Mouse (Mus musculus): ENCODE data around the gene Tfrc. TPM values are rescaled to one million over a fixed set of nuclear protein-coding genes. Genes with fewer than 3 reads are reported as not detected.
A peak's percentile ranks its signal among the peaks of the same experiment; 100 is the strongest.

Gene Tfrc
- polyA plus RNA-seq, 1 experiment from 2014 or later: 32.7 TPM

- Histone ChIP-seq H3K4me3 (peak overlapping the region; percentile 39), H3K36me3 (peaks cover 9% of the 10 kb centered on the region; the same call in 1 of the 2 replicates), H3K27ac (replicated peaks) (peak overlapping the region; percentile 85), H3K4me1 (peaks cover 98% of the 10 kb centered on the region), H3K4me2 (peak overlapping the region; percentile 63), H3K27me3 (replicated peaks) (no peaks in the 10 kb centered on the region; the same call in 1 of the 2 replicates), H3K9ac (peak overlapping the region; percentile 79), H3K9me3 (no peaks in the 10 kb centered on the region)
- no peak for ATAC-seq (ENCODE audit: extremely low read depth, insufficient number of reproducible peaks, low FRiP score, low TSS enrichment)
- 44% methylated on average over 10 of the region's 10 CpGs for WGBS
Observed at GRCm38 (mm10) chr16:32661493-32661921, 52.8 kb downstream of the Tfrc start.

DNA sequence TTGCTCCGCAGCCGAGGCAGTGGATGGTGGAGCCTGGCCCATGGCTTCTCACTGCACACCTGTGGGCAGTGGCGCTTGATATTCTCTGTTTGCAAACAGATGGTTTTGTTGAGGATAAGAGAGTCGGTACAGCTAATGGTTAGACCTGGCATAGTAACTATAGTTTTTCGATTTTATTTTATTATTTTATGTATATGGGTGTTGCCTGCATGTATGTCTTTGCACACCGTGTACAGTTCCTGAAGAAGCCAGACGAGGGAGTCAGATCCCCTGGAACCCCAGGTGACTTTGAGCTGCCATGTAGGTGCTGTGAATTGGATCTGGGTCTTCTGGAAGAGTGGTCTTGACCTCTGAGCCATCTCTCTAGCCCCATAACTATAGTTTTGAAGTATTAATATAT is 53.7 kb downstream of the Tfrc start:
- Histone ChIP-seq H3K4me3 (peak overlapping the region; percentile 39), H3K9ac (peak overlapping the region; percentile 79), H3K4me1 (peaks cover 98% of the 10 kb centered on the region), H3K36me3 (peaks cover 9% of the 10 kb centered on the region; the same call in 1 of the 2 replicates), H3K27me3 (replicated peaks) (no peaks in the 10 kb centered on the region; the same call in 1 of the 2 replicates), H3K4me2 (peak overlapping the region; percentile 63), H3K27ac (replicated peaks) (peak overlapping the region; percentile 85; the same call in 1 of the 2 replicates), H3K9me3 (no peaks in the 10 kb centered on the region)
- ATAC-seq (ENCODE audit: extremely low read depth, insufficient number of reproducible peaks, low FRiP score, low TSS enrichment): no peak
- WGBS: 85% methylated on average over 7 of the region's 7 CpGs

DNA sequence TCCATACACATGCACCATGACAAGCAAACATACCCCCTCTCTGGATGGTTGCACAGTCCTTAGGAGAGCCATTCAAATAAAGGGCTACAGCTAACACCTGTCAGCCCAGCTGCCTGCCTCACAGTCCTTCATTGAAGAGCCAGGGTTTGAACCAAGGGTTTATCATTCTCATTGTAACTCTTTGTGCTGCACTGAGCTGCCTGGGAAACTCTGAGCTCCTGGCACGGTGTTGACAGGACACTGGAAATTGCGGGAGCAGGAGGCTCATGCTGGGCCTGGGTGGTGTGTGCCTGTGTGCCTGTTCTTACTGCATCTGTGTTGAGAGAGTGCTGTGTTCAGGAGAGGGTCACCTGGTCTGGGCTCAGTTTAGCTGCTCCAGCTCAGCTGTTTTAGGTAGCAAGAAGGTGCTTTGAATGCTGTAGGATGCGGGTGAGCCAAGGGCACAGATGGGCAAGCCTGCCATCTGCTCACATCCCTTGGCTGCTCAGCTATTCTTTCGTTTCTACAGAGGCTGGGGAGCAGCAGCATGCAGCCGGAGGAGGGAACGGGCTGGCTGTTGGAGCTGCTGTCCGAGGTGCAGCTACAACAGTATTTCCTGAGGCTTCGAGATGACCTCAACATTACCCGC is 54.6 kb downstream of the Tfrc start:
- no peak overlapping the region for H3K27ac ChIP-seq (replicated peaks)
- no peaks in the 10 kb centered on the region for H3K9me3 ChIP-seq
- peaks cover 98% of the 10 kb centered on the region for H3K4me1 ChIP-seq
- H3K4me3 ChIP-seq: no peak overlapping the region
- H3K4me2 ChIP-seq: no peak overlapping the region
- WGBS: 63% methylated on average over 9 of the region's 9 CpGs
- H3K36me3 ChIP-seq: peaks cover 9% of the 10 kb centered on the region; the same call in 1 of the 2 replicates
- H3K27me3 ChIP-seq (replicated peaks): no peaks in the 10 kb centered on the region; the same call in 1 of the 2 replicates
- ATAC-seq (ENCODE audit: extremely low read depth, insufficient number of reproducible peaks, low FRiP score, low TSS enrichment): no peak
- no peak overlapping the region for H3K9ac ChIP-seq

DNA sequence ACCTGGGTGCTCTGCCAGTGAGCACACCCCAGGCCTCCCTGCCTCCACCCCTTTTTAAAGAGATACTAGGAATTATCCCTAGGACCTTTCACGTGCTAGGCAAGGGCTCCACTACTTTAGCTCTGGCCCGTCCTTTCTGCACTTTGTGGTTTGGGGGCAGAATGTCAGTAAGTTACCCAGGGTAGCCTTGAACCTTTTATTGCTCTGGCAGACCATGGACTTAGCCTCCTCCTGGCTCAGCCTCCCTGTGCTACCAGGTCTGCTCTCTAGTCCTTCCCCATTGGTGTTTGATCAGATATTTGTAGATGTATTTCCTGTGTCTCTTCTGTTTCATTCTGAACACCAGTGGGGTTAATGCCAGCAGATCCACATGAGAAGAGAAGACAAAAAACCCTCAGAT is 55.5 kb downstream of the Tfrc start:
- H3K9me3 ChIP-seq: no peaks in the 10 kb centered on the region
- H3K9ac ChIP-seq: no peak overlapping the region
- H3K4me1 ChIP-seq: peaks cover 98% of the 10 kb centered on the region
- peaks cover 12% of the 10 kb centered on the region for H3K36me3 ChIP-seq
- H3K4me2 ChIP-seq: no peak overlapping the region
- no peak overlapping the region for H3K4me3 ChIP-seq
- no peak for ATAC-seq (ENCODE audit: extremely low read depth, insufficient number of reproducible peaks, low FRiP score, low TSS enrichment)
- no peaks in the 10 kb centered on the region; the same call in 1 of the 2 replicates for H3K27me3 ChIP-seq (replicated peaks)
- H3K27ac ChIP-seq (replicated peaks): no peak overlapping the region
- 88% methylated on average over 2 of the region's 2 CpGs for WGBS

DNA sequence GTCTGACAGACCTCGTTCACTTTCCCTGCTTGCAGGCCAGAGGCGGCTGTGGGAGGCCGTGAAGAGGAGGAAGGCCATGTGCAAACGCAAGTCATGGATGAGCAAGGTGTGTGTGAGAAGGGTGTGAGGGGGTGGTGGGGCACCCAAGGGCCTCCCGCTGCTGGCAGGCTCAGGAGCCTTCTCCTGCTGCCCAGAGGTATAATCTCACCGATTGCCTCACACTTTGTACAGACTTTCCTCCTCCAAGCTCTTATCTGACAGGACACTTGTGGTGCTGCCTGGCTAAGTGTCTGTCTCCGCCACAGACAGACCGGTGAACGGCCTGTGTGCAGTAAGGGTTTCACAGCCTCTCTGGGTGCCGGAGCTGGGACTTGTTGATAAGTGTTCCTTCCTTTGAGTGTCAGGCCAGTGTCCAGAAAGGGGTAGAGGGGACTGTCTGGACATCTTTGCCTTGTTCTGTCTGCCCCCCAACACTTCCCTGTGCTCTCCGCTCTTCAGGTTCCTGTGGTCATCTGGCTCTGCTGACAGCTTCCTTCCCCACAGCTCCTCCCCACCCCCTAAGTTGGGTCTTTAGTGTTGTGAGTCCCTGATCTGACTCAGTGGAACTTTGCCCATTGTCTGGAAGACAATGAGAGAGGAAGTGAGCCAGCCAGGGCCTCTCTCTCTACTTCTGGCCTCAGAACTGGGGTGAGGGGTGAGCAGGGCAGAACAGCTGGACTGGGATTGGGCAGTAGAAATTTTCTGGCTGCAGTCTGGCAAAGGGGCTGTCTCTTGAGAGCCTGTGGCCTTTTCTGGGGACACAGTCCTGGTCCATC is 57.3 kb downstream of the Tfrc start:
- H3K4me2 ChIP-seq: peak overlapping the region; percentile 46
- H3K36me3 ChIP-seq: peaks cover 28% of the 10 kb centered on the region
- 8% methylated on average over 11 of the region's 11 CpGs for WGBS
- H3K4me3 ChIP-seq: no peak overlapping the region
- ATAC-seq (ENCODE audit: extremely low read depth, insufficient number of reproducible peaks, low FRiP score, low TSS enrichment): peak; percentile 15; the same call in 1 of the 2 replicates
- H3K27me3 ChIP-seq (replicated peaks): no peaks in the 10 kb centered on the region; the same call in 1 of the 2 replicates
- peak overlapping the region; percentile 84 for H3K27ac ChIP-seq (replicated peaks)
- H3K4me1 ChIP-seq: peaks cover 98% of the 10 kb centered on the region
- peak overlapping the region; percentile 61 for H3K9ac ChIP-seq
- H3K9me3 ChIP-seq: no peaks in the 10 kb centered on the region

- H3K27ac ChIP-seq (replicated peaks): peak overlapping the region; percentile 84
- H3K4me3 ChIP-seq: no peak overlapping the region
- no peak for ATAC-seq (ENCODE audit: extremely low read depth, insufficient number of reproducible peaks, low FRiP score, low TSS enrichment)
- H3K27me3 ChIP-seq (replicated peaks): no peaks in the 10 kb centered on the region; the same call in 1 of the 2 replicates
- peaks cover 37% of the 10 kb centered on the region for H3K36me3 ChIP-seq
- no peaks in the 10 kb centered on the region for H3K9me3 ChIP-seq
- H3K4me1 ChIP-seq: peaks cover 98% of the 10 kb centered on the region
- peak overlapping the region; percentile 61 for H3K9ac ChIP-seq
- 67% methylated on average over 9 of the region's 9 CpGs for WGBS
- H3K4me2 ChIP-seq: peak overlapping the region; percentile 46
Observed at GRCm38 (mm10) chr16:32666671-32667551, 58.2 kb downstream of the Tfrc start.

DNA sequence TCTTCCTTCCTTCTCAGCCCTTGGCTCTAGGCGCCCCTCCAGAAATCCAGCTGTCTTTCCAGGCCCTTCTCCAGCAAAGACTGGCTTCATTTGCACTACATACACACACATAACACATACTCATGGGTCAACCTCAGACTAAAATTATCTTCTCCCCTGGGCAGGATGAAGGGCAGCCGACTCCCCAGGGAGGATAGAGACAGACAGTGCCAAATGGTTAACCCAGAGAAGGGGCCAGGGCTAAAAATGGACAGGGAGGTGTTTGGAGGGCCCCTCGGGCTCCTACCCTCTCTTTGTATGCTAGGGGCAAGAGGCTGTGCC is 58.8 kb downstream of the Tfrc start:
- Histone ChIP-seq H3K27me3 (replicated peaks) (no peaks in the 10 kb centered on the region; the same call in 1 of the 2 replicates), H3K27ac (replicated peaks) (0 out of 2 replicates have a peak overlapping the region, but pooled peaks have one; percentile 84), H3K4me1 (peaks cover 97% of the 10 kb centered on the region), H3K4me2 (peak overlapping the region; percentile 3; the same call in 1 of the 2 replicates), H3K9ac (0 out of 2 replicates have a peak overlapping the region, but pooled peaks have one; percentile 25), H3K9me3 (no peaks in the 10 kb centered on the region), H3K36me3 (peaks cover 43% of the 10 kb centered on the region), H3K4me3 (no peak overlapping the region)
- WGBS: 55% methylated on average over 3 of the region's 3 CpGs
- no peak for ATAC-seq (ENCODE audit: extremely low read depth, insufficient number of reproducible peaks, low FRiP score, low TSS enrichment)

DNA sequence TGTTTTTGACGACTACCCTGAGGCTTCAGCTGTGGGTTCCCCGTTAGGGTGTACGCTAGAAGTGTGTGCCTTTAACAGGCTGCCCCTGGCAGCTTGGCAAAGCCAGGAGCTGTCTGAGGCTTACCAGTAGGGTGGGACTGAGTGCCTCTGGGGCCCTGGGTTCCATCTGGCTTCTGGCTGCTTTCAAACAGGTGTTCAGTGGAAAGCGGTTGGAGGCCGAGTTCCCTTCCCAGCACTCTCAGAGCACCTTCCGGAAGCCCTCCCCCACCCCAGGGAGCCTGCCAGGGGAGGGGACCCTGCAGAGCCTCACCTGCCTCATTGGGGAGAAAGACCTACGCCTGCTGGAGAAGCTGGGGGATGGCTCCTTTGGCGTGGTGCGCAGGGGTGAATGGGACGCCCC is 59.3 kb downstream of the Tfrc start:
- Histone ChIP-seq H3K9me3 (no peaks in the 10 kb centered on the region), H3K4me2 (no peak overlapping the region; the same call in 1 of the 2 replicates), H3K4me1 (peaks cover 98% of the 10 kb centered on the region), H3K27me3 (replicated peaks) (no peaks in the 10 kb centered on the region; the same call in 1 of the 2 replicates), H3K27ac (replicated peaks) (peak overlapping the region; percentile 84; the same call in 1 of the 2 replicates), H3K36me3 (peaks cover 48% of the 10 kb centered on the region), H3K4me3 (no peak overlapping the region), H3K9ac (0 out of 2 replicates have a peak overlapping the region, but pooled peaks have one; percentile 25)
- ATAC-seq (ENCODE audit: extremely low read depth, insufficient number of reproducible peaks, low FRiP score, low TSS enrichment): no peak
- WGBS: 70% methylated on average over 10 of the region's 10 CpGs

DNA sequence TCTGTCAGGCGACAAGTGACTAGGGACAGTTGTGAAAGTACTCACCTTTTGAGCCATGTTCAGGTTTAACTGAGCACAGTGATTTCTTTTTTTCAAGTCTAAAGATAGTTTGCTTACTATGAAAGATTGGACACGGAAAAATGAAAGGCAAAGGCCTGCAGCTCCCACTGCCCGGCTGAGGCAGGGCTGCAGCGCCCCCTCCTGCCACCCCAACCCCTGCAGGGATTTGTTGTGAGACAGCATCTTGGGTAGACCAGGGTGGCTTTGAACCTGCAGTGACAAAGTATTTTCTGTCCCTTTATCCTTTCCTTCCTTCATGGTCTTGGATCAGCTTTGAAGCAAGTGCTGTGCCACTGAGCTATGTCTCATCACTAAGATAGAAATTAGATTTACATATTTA is 59.8 kb downstream of the Tfrc start:
- no peak overlapping the region for H3K27ac ChIP-seq (replicated peaks)
- no peak overlapping the region for H3K4me3 ChIP-seq
- 80% methylated on average over 4 of the region's 4 CpGs for WGBS
- H3K27me3 ChIP-seq (replicated peaks): no peaks in the 10 kb centered on the region; the same call in 1 of the 2 replicates
- no peak for ATAC-seq (ENCODE audit: extremely low read depth, insufficient number of reproducible peaks, low FRiP score, low TSS enrichment)
- peaks cover 52% of the 10 kb centered on the region for H3K36me3 ChIP-seq
- H3K4me1 ChIP-seq: peaks cover 98% of the 10 kb centered on the region
- H3K4me2 ChIP-seq: no peak overlapping the region
- H3K9ac ChIP-seq: no peak overlapping the region
- no peaks in the 10 kb centered on the region for H3K9me3 ChIP-seq

DNA sequence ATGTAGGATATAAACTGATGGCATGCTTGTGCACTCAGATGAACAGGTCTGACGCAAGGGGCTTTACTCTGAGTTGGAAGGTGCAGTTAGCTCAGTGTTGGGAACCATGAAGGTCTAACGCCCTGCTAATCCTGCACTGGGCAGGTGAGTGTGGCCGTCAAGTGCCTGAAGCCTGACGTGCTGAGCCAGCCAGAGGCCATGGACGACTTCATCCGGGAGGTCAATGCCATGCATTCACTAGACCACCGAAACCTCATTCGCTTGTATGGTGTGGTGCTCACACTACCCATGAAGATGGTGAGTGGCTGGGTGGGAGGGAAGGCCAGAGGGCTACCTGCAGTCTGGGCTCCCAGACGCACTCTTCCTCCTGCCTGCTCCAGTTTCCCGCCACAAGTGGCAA is 60.5 kb downstream of the Tfrc start:
- H3K4me2 ChIP-seq: no peak overlapping the region
- H3K27me3 ChIP-seq (replicated peaks): no peaks in the 10 kb centered on the region
- H3K9ac ChIP-seq: no peak overlapping the region
- peaks cover 55% of the 10 kb centered on the region for H3K36me3 ChIP-seq
- ATAC-seq (ENCODE audit: extremely low read depth, insufficient number of reproducible peaks, low FRiP score, low TSS enrichment): no peak
- H3K9me3 ChIP-seq: no peaks in the 10 kb centered on the region
- WGBS: 90% methylated on average over 10 of the region's 10 CpGs
- no peak overlapping the region for H3K4me3 ChIP-seq
- no peak overlapping the region for H3K27ac ChIP-seq (replicated peaks)
- H3K4me1 ChIP-seq: peaks cover 97% of the 10 kb centered on the region

Data from heart, embryonic 13.5 days (tissue).